Comparison of ENCODE assay signal across 20 mouse cellular contexts in the genomic region with DNA sequence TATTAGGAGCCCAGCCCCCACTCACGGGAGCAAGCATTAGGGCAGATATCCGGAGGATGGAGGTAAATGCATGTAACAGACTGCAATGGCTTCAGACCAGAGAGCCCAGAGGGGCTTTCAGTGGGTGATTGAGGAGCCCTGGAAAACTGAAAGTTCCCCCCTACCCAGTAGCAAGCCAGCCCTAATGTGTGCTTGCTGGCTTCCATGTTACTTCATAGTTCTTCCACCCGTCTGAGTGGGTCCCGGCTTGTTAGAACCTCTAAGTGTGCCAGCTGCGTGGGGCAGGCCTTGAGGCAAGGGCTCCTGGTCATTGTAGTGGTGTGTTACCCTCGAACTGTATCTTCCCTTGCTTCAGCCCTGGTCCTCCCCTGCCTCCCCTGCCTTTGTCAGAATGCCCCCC.
DNase-seq lines count a peak whose midpoint lies in the region; ATAC-seq and TF ChIP-seq lines count a peak whose summit lies in the region.
"Had no signal": no experiment of that assay in that cellular context is flagged by ENCODE, and none has a peak within 500 bp of the region (broad histone marks: within the 10 kb centered on the region; RNA-seq: fewer than 3 reads in every experiment).

No protein-coding gene starts in this region.

- 76% methylated on average over 6 of the region's 6 CpGs for WGBS in limb, embryonic 15.5 days

- no peak overlapping the region for H3K4me2 ChIP-seq in limb, embryonic 15.5 days
- H3K4me2 ChIP-seq: embryonic facial prominence, embryonic 12.5 days; forebrain, embryonic 13.5 days; heart, embryonic 12.5 days; hindbrain, embryonic 13.5 days had no signal

- H3K9ac ChIP-seq in limb, embryonic 15.5 days = no peak overlapping the region
- H3K9ac ChIP-seq: embryonic facial prominence, embryonic 12.5 days; forebrain, embryonic 13.5 days; forebrain, postnatal 0 days; heart, embryonic 12.5 days; hindbrain, embryonic 13.5 days had no signal

- intact Hi-C loops in gastrocnemius, adult 2 months (cut with DNase I) = no loop called here

- no peak for DNase-seq in gastrocnemius, adult 2 months
- no peak for DNase-seq in gastrocnemius, adult 8-10 months (ENCODE audit: low spot score in 2 of 2)
- DNase-seq in right cerebral cortex, postnatal 10 days (ENCODE audit: low spot score in 2 of 2) = no peak
- no peak for DNase-seq in cerebellum, postnatal 4 days (ENCODE audit: low spot score in 2 of 2)
- no peak for DNase-seq in layer of hippocampus, adult 9-10 months (ENCODE audit: low spot score)
- DNase-seq: B cell, adult 2 months; cerebellum, adult 2 months; cerebellum, postnatal 10 days; embryo, embryonic 11 days; forebrain, postnatal 0 days had no signal

- H3K4me1 ChIP-seq in bone marrow macrophage, adult 2 months (ENCODE audit: control insufficient read depth, insufficient read depth, low read length) = peaks cover 51% of the 10 kb centered on the region
- H3K4me1 ChIP-seq in embryonic fibroblast, embryonic 13.5 days (ENCODE audit: control insufficient read depth, insufficient read depth, low read length) = peaks cover 12% of the 10 kb centered on the region; the same call in 1 of the 2 replicates
- peaks cover 65% of the 10 kb centered on the region for H3K4me1 ChIP-seq in limb, embryonic 15.5 days

- H3K27me3 ChIP-seq in limb, embryonic 15.5 days = no peaks in the 10 kb centered on the region
- H3K27me3 ChIP-seq: embryonic facial prominence, embryonic 12.5 days; forebrain, embryonic 13.5 days; heart, embryonic 12.5 days; hindbrain, embryonic 13.5 days had no signal

- no peaks in the 10 kb centered on the region for H3K9me3 ChIP-seq in limb, embryonic 15.5 days
- H3K9me3 ChIP-seq: forebrain, embryonic 13.5 days had no signal

- H3K36me3 ChIP-seq in limb, embryonic 15.5 days = no peaks in the 10 kb centered on the region
- H3K36me3 ChIP-seq: embryonic facial prominence, embryonic 12.5 days; G1E; heart, embryonic 12.5 days had no signal

- no peak overlapping the region for H3K4me3 ChIP-seq in gastrocnemius, adult 2 months
- H3K4me3 ChIP-seq in bone marrow macrophage, adult 2 months (ENCODE audit: insufficient read depth, low read length) = no peak overlapping the region
- H3K4me3 ChIP-seq in embryonic fibroblast, embryonic 13.5 days (ENCODE audit: insufficient read depth, low read length) = no peak overlapping the region
- no peak overlapping the region for H3K4me3 ChIP-seq in limb, embryonic 15.5 days
- H3K4me3 ChIP-seq: embryonic facial prominence, embryonic 12.5 days; forebrain, embryonic 13.5 days; heart, embryonic 12.5 days; hindbrain, embryonic 13.5 days had no signal

- no peak for TF ChIP-seq CTCF in gastrocnemius, adult 2 months (IDR thresholded peaks at IDR 0.05)
- no peak for TF ChIP-seq CTCF in bone marrow macrophage, adult 2 months (IDR thresholded peaks at IDR 0.05; ENCODE audit: low read depth, low read length)
- TF ChIP-seq CTCF in embryonic fibroblast, embryonic 13.5 days (IDR thresholded peaks at IDR 0.05; ENCODE audit: borderline replicate concordance, insufficient read depth, low read length) = no peak

- ATAC-seq in limb, embryonic 15.5 days (ENCODE audit: insufficient number of reproducible peaks, low FRiP score, low TSS enrichment, low read depth) = no peak
- ATAC-seq: CD4-positive, CD25-positive, alpha-beta regulatory T cell, adult 4 months; forebrain, embryonic 13.5 days; forebrain, postnatal 0 days; hindbrain, postnatal 0 days had no signal

- no peak for TF ChIP-seq POLR2A in bone marrow macrophage, adult 2 months (IDR thresholded peaks at IDR 0.05; ENCODE audit: borderline replicate concordance, low read depth, low read length)
- TF ChIP-seq POLR2A in embryonic fibroblast, embryonic 13.5 days (IDR thresholded peaks at IDR 0.05; ENCODE audit: low read depth, low read length) = no peak

- H3K27ac ChIP-seq in gastrocnemius, adult 2 months = peak overlapping the region; percentile 80
- H3K27ac ChIP-seq in bone marrow macrophage, adult 2 months (ENCODE audit: insufficient read depth, low read depth, low read length) = peak overlapping the region; percentile 97
- peak overlapping the region; percentile 50; the same call in 1 of the 2 replicates for H3K27ac ChIP-seq in embryonic fibroblast, embryonic 13.5 days (ENCODE audit: insufficient read depth, low read length)
- peak overlapping the region; percentile 84 for H3K27ac ChIP-seq in limb, embryonic 15.5 days
- H3K27ac ChIP-seq: forebrain, embryonic 13.5 days; hindbrain, embryonic 13.5 days; hindbrain, postnatal 0 days had no signal
